Mouse (Mus musculus) MEL (cell line): ENCODE results near the gene Gm5475. TPM values are rescaled to one million over a fixed set of nuclear protein-coding genes. Genes with fewer than 3 reads are reported as not detected.
A peak's percentile ranks its signal among the peaks of the same experiment; 100 is the strongest.

Source experiments
- DNase-seq: peaks from one replicate; pipeline ENCODE4 v3.0.0; 2011; ENCODE audit warnings: low read depth, low spot score
- H3K27ac ChIP-seq: 2 replicates; pipeline ENCODE4 v1.5.1; 2012; ENCODE audit warnings: low read depth, mild to moderate bottlenecking, control low read depth, low read length, moderate library complexity; ENCODE audit not compliant: control insufficient read depth
- H3K27me3 ChIP-seq, 2 experiments: fragments of 150-350 bp in 1 of 2; sonication (generic) in 1 of 2; 2 replicates each; pipeline ENCODE4 v1.6.1; 2012; ENCODE audit warnings: low read length in 2 of 2, mild to moderate bottlenecking in 2 of 2, improper control_type of control experiment in 1 of 2, moderate library complexity in 1 of 2; ENCODE audit not compliant: insufficient read depth in 2 of 2, control insufficient read depth in 1 of 2
- H3K36me3 ChIP-seq, 2 experiments: 2 replicates each; pipeline ENCODE4 v1.6.1; 2012 to 2014; ENCODE audit warnings: low read length in 2 of 2, improper control_type of control experiment in 1 of 2, inconsistent platforms in 1 of 2, mild to moderate bottlenecking in 1 of 2; ENCODE audit not compliant: insufficient read depth in 2 of 2, control insufficient read depth in 1 of 2
- H3K4me1 ChIP-seq, 2 experiments: fragments of 150-350 bp in 1 of 2; sonication (generic) in 1 of 2; 2 replicates each; pipeline ENCODE4 v1.6.1; 2012; ENCODE audit warnings: low read length in 2 of 2, improper control_type of control experiment in 1 of 2, mild to moderate bottlenecking in 1 of 2; ENCODE audit not compliant: insufficient read depth in 2 of 2, control insufficient read depth in 1 of 2
- H3K4me3 ChIP-seq, 2 experiments: fragments of 150-350 bp in 1 of 2; sonication (generic) in 1 of 2; 2 replicates each; pipeline ENCODE4 v1.5.1; 2012; ENCODE audit warnings: low read depth in 2 of 2, low read length in 2 of 2, mild to moderate bottlenecking in 2 of 2, moderate library complexity in 2 of 2, control low read depth in 1 of 2, improper control_type of control experiment in 1 of 2; ENCODE audit not compliant: control insufficient read depth in 1 of 2, insufficient read depth in 1 of 2
- H3K79me2 ChIP-seq: 2 replicates; pipeline ENCODE4 v1.6.1; 2012; ENCODE audit warnings: mild to moderate bottlenecking, low read length, moderate library complexity; ENCODE audit not compliant: control insufficient read depth, poor library complexity, insufficient read depth
- H3K9ac ChIP-seq: 2 replicates; pipeline ENCODE4 v1.6.1; 2012; ENCODE audit warnings: low read depth, mild to moderate bottlenecking, control low read depth, low read length, moderate library complexity; ENCODE audit not compliant: control insufficient read depth, poor library complexity, severe bottlenecking
- H3K9me3 ChIP-seq: fragments of 150-350 bp; sonication (generic); replicated peaks from 2 replicates; pipeline ENCODE4 v1.6.1; 2012; ENCODE audit warnings: mild to moderate bottlenecking, low read length, improper control_type of control experiment, moderate library complexity; ENCODE audit not compliant: insufficient read depth
- BHLHE40 ChIP-seq: IDR thresholded peaks from 2 replicates; pipeline ENCODE4 v1.6.1; 2012; ENCODE audit warnings: low read depth, mild to moderate bottlenecking, inconsistent platforms, low read length, improper control_type of control experiment, borderline replicate concordance
- E2F4 ChIP-seq: IDR thresholded peaks from 2 replicates; pipeline ENCODE4 v1.6.1; 2011; ENCODE audit warnings: low read depth, low read length, improper control_type of control experiment, borderline replicate concordance
- ETS1 ChIP-seq: IDR thresholded peaks from 2 replicates; pipeline ENCODE4 v1.6.1; 2012; ENCODE audit warnings: low read depth, mild to moderate bottlenecking, inconsistent platforms, low read length, improper control_type of control experiment, moderate library complexity
- GABPA ChIP-seq: IDR thresholded peaks from 2 replicates; pipeline ENCODE4 v1.6.1; 2012; ENCODE audit warnings: low read depth, mild to moderate bottlenecking, inconsistent platforms, low read length, improper control_type of control experiment, moderate library complexity
- GATA1 ChIP-seq: IDR thresholded peaks from 2 replicates; pipeline ENCODE4 v1.6.1; 2011; ENCODE audit warnings: low read depth, low read length, improper control_type of control experiment
- JUND ChIP-seq: IDR thresholded peaks from 2 replicates; pipeline ENCODE4 v1.6.1; 2011; ENCODE audit warnings: low read depth, mild to moderate bottlenecking, improper control_type of control experiment, low read length
- KAT2A ChIP-seq: conservative IDR thresholded peaks from 2 replicates; pipeline ENCODE4 v1.6.1; 2012; ENCODE audit warnings: low read depth, low read length, improper control_type of control experiment, inconsistent platforms
- MAFK ChIP-seq: IDR thresholded peaks from 2 replicates; pipeline ENCODE4 v1.6.1; 2011; ENCODE audit warnings: low read depth, mild to moderate bottlenecking, low read length, improper control_type of control experiment, borderline replicate concordance
- MAX ChIP-seq: IDR thresholded peaks from 2 replicates; pipeline ENCODE4 v1.6.1; 2011; ENCODE audit warnings: low read length, improper control_type of control experiment
- MAZ ChIP-seq: IDR thresholded peaks from 2 replicates; pipeline ENCODE4 v1.6.1; 2012; ENCODE audit warnings: low read depth, mild to moderate bottlenecking, inconsistent platforms, low read length, improper control_type of control experiment
- MYC ChIP-seq: IDR thresholded peaks from 2 replicates; pipeline ENCODE4 v1.6.1; 2011; ENCODE audit warnings: low read depth, mild to moderate bottlenecking, low read length, improper control_type of control experiment, moderate library complexity
- NELFE ChIP-seq: IDR thresholded peaks from 2 replicates; pipeline ENCODE4 v1.6.1; 2011; ENCODE audit warnings: low read depth, low read length, improper control_type of control experiment
- NRF1 ChIP-seq: IDR thresholded peaks from 2 replicates; pipeline ENCODE4 v1.6.1; 2014; ENCODE audit warnings: low read depth, mild to moderate bottlenecking, inconsistent platforms, low read length, improper control_type of control experiment, moderate library complexity; ENCODE audit not compliant: poor library complexity, insufficient read depth, severe bottlenecking
- POLR2AphosphoS5 ChIP-seq: IDR thresholded peaks from 2 replicates; pipeline ENCODE4 v1.6.1; 2012; ENCODE audit warnings: low read depth, borderline replicate concordance, mild to moderate bottlenecking, inconsistent platforms, low read length, moderate library complexity, mixed read lengths
- SMC3 ChIP-seq: IDR thresholded peaks from 2 replicates; pipeline ENCODE4 v1.6.1; 2011; ENCODE audit warnings: low read depth, low read length, improper control_type of control experiment
- TBP ChIP-seq: IDR thresholded peaks from 2 replicates; pipeline ENCODE4 v1.8.0; 2011; ENCODE audit warnings: low read depth, low read length, improper control_type of control experiment
- USF1 ChIP-seq: IDR thresholded peaks from 2 replicates; pipeline ENCODE4 v1.6.1; 2014; ENCODE audit warnings: low read depth, mild to moderate bottlenecking, inconsistent platforms, low read length, improper control_type of control experiment, moderate library complexity
- USF2 ChIP-seq, 2 experiments: IDR thresholded peaks; 2 replicates each; pipeline ENCODE4 v1.6.1; 2011 to 2012; ENCODE audit warnings: improper control_type of control experiment in 2 of 2, low read length in 2 of 2, borderline replicate concordance in 1 of 2, inconsistent platforms in 1 of 2, low read depth in 1 of 2, mild to moderate bottlenecking in 1 of 2; ENCODE audit not compliant: insufficient read depth in 1 of 2
- ZNF384 ChIP-seq: IDR thresholded peaks from 2 replicates; pipeline ENCODE4 v1.6.1; 2012; ENCODE audit warnings: low read depth, mild to moderate bottlenecking, inconsistent platforms, low read length, improper control_type of control experiment
- polyA plus RNA-seq, 2 experiments: library from polyadenylated mRNA; stranded (reverse) in 1 of 2; unstranded in 1 of 2; fragments of >175 nt in 1 of 2; fragments of >200 nt in 1 of 2; gene quantifications; 2 replicates each; pipeline versions ENCODE4 v1.2.1 to v1.2.4; 2012; ENCODE audit warnings: low replicate concordance in 2 of 2, low read depth in 1 of 2; ENCODE audit not compliant: insufficient read length in 2 of 2, insufficient read depth in 1 of 2, missing spikeins in 1 of 2
- total RNA-seq: library from RNA; depleted of rRNA; stranded (reverse); fragments of 300-350 nt; gene quantifications from 2 replicates; pipeline ENCODE4 v1.2.3, GENCODE M21; 2012

Gene Gm5475
- total and polyA plus RNA-seq, 3 experiments = 0.14 to 0.15 TPM; not detected in 1

GRCm38 (mm10) chr15:100448572-100448971 lies 26.6 kb downstream of the Gm5475 start (continued):
- TF ChIP-seq USF2 (IDR thresholded peaks at IDR 0.05; ENCODE audit: borderline replicate concordance in 1 of 2, insufficient read depth in 1 of 2, low read depth in 1 of 2, low read length in 2 of 2) (no peak), USF1 (no peak), MAZ (no peak), ZNF384 (no peak), MAFK (no peak), JUND (no peak)

GRCm38 (mm10) chr15:100449495-100449894 lies 27.5 kb downstream of the Gm5475 start:
- no peak for DNase-seq
- Histone ChIP-seq H3K79me2 (no peaks in the 10 kb centered on the region), H3K4me1 (peaks cover 0 to 2% of the 10 kb centered on the region in 2 experiments; a peak in 1 of 4 replicates), H3K27me3 (no peaks in the 10 kb centered on the region; a peak in 1 of 4 replicates), H3K27ac (no peak overlapping the region), H3K36me3 (peaks cover 0 to 5% of the 10 kb centered on the region in 2 experiments; a peak in 2 of 4 replicates), H3K4me3 (no peak overlapping the region), H3K9me3 (no peaks in the 10 kb centered on the region), H3K9ac (no peak overlapping the region)
- TF ChIP-seq ZNF384 = peak; percentile 26; the same call in 1 of the 2 replicates
- TF ChIP-seq E2F4 = no peak
- peak; percentile 75 for TF ChIP-seq TBP
- no peak for TF ChIP-seq SMC3

- Histone ChIP-seq H3K9me3 (no peaks in the 10 kb centered on the region), H3K4me3 (no peak overlapping the region), H3K9ac (no peak overlapping the region), H3K4me1 (peaks cover 0 to 2% of the 10 kb centered on the region in 2 experiments; a peak in 1 of 4 replicates), H3K79me2 (no peaks in the 10 kb centered on the region), H3K27ac (no peak overlapping the region), H3K36me3 (peaks cover 0 to 5% of the 10 kb centered on the region in 2 experiments; a peak in 2 of 4 replicates), H3K27me3 (no peaks in the 10 kb centered on the region; a peak in 1 of 4 replicates)
- DNase-seq = no peak
- no peak for TF ChIP-seq POLR2AphosphoS5
- TF ChIP-seq GATA1 = no peak
- TF ChIP-seq BHLHE40 = no peak
- TF ChIP-seq MAZ = no peak
- TF ChIP-seq ETS1 = no peak
- TF ChIP-seq NRF1 = no peak
- no peak for TF ChIP-seq KAT2A
- no peak for TF ChIP-seq MAFK
- TF ChIP-seq MAX = no peak
- no peak for TF ChIP-seq NELFE
- TF ChIP-seq USF2 (IDR thresholded peaks at IDR 0.05; ENCODE audit: borderline replicate concordance in 1 of 2, insufficient read depth in 1 of 2, low read depth in 1 of 2, low read length in 2 of 2) = no peak
- TF ChIP-seq ZNF384 = no peak
- TF ChIP-seq MYC = no peak
- no peak for TF ChIP-seq GABPA
Observed at GRCm38 (mm10) chr15:100451245-100451644, 29.3 kb downstream of the Gm5475 start.
